Mouse (Mus musculus): ENCODE measurements around the gene Gm5767. TPM values are rescaled to one million over a fixed set of nuclear protein-coding genes. Genes with fewer than 3 reads are reported as not detected.

The Gm5767 gene
- polyA plus RNA-seq, 1 experiment from 2014 or later, result not detected

DNA sequence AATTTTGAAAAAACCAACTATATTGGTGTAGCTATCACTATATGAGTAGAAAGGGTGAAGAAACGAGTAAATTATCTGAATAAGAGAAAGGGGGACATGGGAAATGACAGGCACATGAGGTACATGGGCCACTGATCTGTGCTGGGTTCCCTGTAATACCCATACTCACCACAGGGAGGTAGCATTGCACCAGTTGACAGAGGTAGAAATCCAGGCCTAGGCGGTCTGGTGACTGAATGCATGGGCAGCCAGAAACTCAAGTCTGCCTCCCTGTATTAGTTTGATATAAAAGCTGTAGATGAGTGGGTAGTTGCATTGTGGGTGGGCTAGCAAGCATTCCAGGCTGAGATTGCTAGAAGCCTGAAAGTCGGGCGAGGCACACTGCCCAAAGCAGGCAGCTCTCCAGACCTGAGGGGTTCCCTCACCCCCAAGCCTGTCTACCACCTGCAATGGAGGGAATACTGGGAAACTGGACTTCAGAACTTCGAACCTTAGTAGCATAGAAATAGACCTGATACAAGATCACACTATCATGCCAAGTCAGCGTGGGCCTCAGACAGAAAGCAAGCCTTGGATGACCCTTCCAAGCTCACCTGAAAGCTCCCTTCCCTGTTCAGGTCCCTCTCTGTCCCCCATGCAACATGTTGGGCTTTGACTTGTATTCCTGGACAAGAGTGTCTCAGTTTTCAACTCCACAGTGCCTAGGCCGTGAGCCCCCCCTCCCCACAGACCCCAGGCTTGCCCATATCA, 5.7 kb downstream of the Gm5767 start:
- Histone ChIP-seq H3K36me3 (peaks cover 17% of the 10 kb centered on the region), H3K9ac (replicated peaks) (no peak overlapping the region)
- ATAC-seq (replicated peaks), result peak; percentile 33; the same call in 1 of the 2 replicates

GRCm38 (mm10) chr16:8686871-8687535, 6.4 kb downstream of the Gm5767 start:
- peaks cover 3% of the 10 kb centered on the region; the same call in 1 of the 2 replicates for H3K4me1 ChIP-seq
- no peaks in the 10 kb centered on the region for H3K27me3 ChIP-seq
- H3K9me3 ChIP-seq, result no peaks in the 10 kb centered on the region
- 85% methylated on average over 11 of the region's 11 CpGs for WGBS
- no peak overlapping the region for H3K4me2 ChIP-seq (replicated peaks)
- no peak for ATAC-seq (replicated peaks)
- H3K36me3 ChIP-seq, result peaks cover 24% of the 10 kb centered on the region
- no peak overlapping the region for H3K27ac ChIP-seq (replicated peaks)
- H3K9ac ChIP-seq (replicated peaks), result no peak overlapping the region
- H3K4me3 ChIP-seq, result no peak overlapping the region

More for the DNA sequence above, 5.7 kb downstream of the Gm5767 start:
- Histone ChIP-seq H3K27me3 (no peaks in the 10 kb centered on the region), H3K4me3 (no peak overlapping the region), H3K9me3 (no peaks in the 10 kb centered on the region), H3K4me2 (replicated peaks) (no peak overlapping the region), H3K4me1 (peaks cover 3% of the 10 kb centered on the region; the same call in 1 of the 2 replicates), H3K27ac (replicated peaks) (no peak overlapping the region)
- 67% methylated on average over 7 of the region's 7 CpGs for WGBS

- H3K4me3 ChIP-seq, result no peak overlapping the region
- ATAC-seq (replicated peaks), result no peak
- H3K9me3 ChIP-seq, result no peaks in the 10 kb centered on the region
- peaks cover 3% of the 10 kb centered on the region; the same call in 1 of the 2 replicates for H3K4me1 ChIP-seq
- H3K36me3 ChIP-seq, result peaks cover 30% of the 10 kb centered on the region
- H3K9ac ChIP-seq (replicated peaks), result no peak overlapping the region
- H3K4me2 ChIP-seq (replicated peaks), result no peak overlapping the region
- H3K27ac ChIP-seq (replicated peaks), result no peak overlapping the region
- no peaks in the 10 kb centered on the region for H3K27me3 ChIP-seq
Measured at GRCm38 (mm10) chr16:8687559-8688112, 7.1 kb downstream of the Gm5767 start.

GRCm38 (mm10) chr16:8689979-8690656, 9.5 kb downstream of the Gm5767 start:
- peak; percentile 53 for ATAC-seq (replicated peaks)
- Histone ChIP-seq H3K4me2 (replicated peaks) (no peak overlapping the region), H3K9me3 (no peaks in the 10 kb centered on the region), H3K36me3 (peaks cover 55% of the 10 kb centered on the region), H3K27ac (replicated peaks) (0 out of 2 replicates have a peak overlapping the region, but pooled peaks have one; percentile 8), H3K27me3 (no peaks in the 10 kb centered on the region), H3K9ac (replicated peaks) (no peak overlapping the region), H3K4me1 (peaks cover 3% of the 10 kb centered on the region; the same call in 1 of the 2 replicates), H3K4me3 (no peak overlapping the region)
- WGBS, result 72% methylated on average over 11 of the region's 11 CpGs

DNA sequence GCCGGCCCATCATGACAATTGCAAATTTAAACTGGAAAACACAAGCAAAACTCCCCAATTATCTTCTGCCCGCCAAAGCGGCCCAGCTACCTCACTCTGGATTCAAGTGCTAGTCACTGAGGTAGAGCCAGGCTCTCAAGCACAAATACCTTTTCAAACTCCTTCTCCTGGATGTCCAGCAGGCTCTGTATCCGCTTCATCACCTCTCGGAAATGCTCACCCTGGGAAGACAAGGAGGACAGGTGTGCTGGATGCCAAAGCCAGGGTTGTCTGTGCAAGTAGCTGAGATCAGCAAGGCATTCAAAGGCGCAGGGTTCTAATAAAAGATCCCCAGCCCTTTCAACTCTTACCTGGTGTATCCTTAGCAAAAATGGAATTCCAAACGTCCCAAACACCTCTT, 10.6 kb downstream of the Gm5767 start:
- H3K36me3 ChIP-seq, result peaks cover 66% of the 10 kb centered on the region
- 89% methylated on average over 7 of the region's 7 CpGs for WGBS
- no peak for ATAC-seq (replicated peaks)
- no peak overlapping the region for H3K27ac ChIP-seq (replicated peaks)
- no peak overlapping the region for H3K4me2 ChIP-seq (replicated peaks)
- H3K9ac ChIP-seq (replicated peaks), result no peak overlapping the region
- peaks cover 3% of the 10 kb centered on the region; the same call in 1 of the 2 replicates for H3K4me1 ChIP-seq
- no peaks in the 10 kb centered on the region for H3K27me3 ChIP-seq
- no peak overlapping the region for H3K4me3 ChIP-seq
- no peaks in the 10 kb centered on the region for H3K9me3 ChIP-seq

DNA sequence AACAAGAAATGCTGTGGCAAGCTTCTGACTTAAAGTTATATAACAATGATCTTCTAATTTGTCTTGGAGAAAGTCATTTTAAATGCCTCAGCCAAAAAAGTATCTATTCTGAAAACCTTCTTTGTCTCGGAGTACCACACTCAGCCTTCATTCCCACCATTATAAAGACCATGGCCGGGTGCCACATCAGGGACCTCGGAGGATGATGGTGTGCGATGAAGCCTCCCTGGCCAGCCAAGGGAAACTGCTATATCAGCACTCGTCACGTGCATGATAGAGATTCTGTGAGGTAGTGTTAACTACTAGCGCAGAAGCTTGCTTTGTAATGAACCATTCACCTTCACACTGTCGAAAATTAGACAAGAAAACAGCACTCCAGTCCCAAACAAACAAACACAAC, 19.0 kb downstream of the Gm5767 start:
- Histone ChIP-seq H3K36me3 (peaks cover 92% of the 10 kb centered on the region), H3K27ac (replicated peaks) (no peak overlapping the region), H3K9ac (replicated peaks) (no peak overlapping the region), H3K4me2 (replicated peaks) (no peak overlapping the region), H3K27me3 (no peaks in the 10 kb centered on the region), H3K4me1 (no peaks in the 10 kb centered on the region), H3K4me3 (no peak overlapping the region), H3K9me3 (no peaks in the 10 kb centered on the region)
- no peak for ATAC-seq (replicated peaks)
- WGBS, result 87% methylated on average over 8 of the region's 8 CpGs

- H3K4me1 ChIP-seq, result no peaks in the 10 kb centered on the region
- H3K9ac ChIP-seq (replicated peaks), result no peak overlapping the region
- no peaks in the 10 kb centered on the region for H3K27me3 ChIP-seq
- WGBS, result 78% methylated on average over 3 of the region's 3 CpGs
- H3K36me3 ChIP-seq, result peaks cover 90% of the 10 kb centered on the region
- no peak overlapping the region for H3K27ac ChIP-seq (replicated peaks)
- H3K4me2 ChIP-seq (replicated peaks), result no peak overlapping the region
- H3K9me3 ChIP-seq, result no peaks in the 10 kb centered on the region
- no peak overlapping the region for H3K4me3 ChIP-seq
- no peak for ATAC-seq (replicated peaks)
Measured at GRCm38 (mm10) chr16:8700586-8700985, 20.0 kb downstream of the Gm5767 start.

DNA sequence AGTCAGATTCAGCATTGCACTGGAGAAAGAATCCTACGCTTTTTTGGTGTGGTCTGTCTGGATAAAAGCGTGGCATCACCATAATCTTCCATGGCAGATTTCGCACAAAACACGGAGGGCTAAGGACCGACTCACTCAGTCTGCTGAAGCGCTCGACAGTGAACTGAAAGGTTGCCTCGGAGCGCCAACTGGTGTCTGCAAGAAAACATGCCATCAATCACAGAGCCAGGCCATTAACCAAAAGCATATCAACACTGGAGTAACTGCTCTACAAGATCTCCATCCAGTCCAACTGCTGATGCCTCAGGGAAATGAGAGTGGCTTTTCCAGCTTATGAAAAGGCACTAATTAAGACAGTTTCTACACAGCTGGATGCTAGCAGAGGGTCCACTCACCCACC, 31.4 kb downstream of the Gm5767 start:
- Histone ChIP-seq H3K9ac (replicated peaks) (no peak overlapping the region), H3K36me3 (peaks cover 70% of the 10 kb centered on the region), H3K27me3 (no peaks in the 10 kb centered on the region), H3K9me3 (no peaks in the 10 kb centered on the region), H3K4me2 (replicated peaks) (no peak overlapping the region), H3K27ac (replicated peaks) (no peak overlapping the region), H3K4me3 (no peak overlapping the region), H3K4me1 (0 out of 2 replicates have a peak, but pooled peaks cover 2% of the 10 kb centered on the region)
- no peak for ATAC-seq (replicated peaks)
- 68% methylated on average over 9 of the region's 9 CpGs for WGBS

GRCm38 (mm10) chr16:8714851-8715250, 34.3 kb downstream of the Gm5767 start:
- Histone ChIP-seq H3K9ac (replicated peaks) (no peak overlapping the region), H3K4me3 (no peak overlapping the region), H3K36me3 (peaks cover 42% of the 10 kb centered on the region), H3K27me3 (no peaks in the 10 kb centered on the region), H3K4me1 (0 out of 2 replicates have a peak, but pooled peaks cover 7% of the 10 kb centered on the region), H3K9me3 (no peaks in the 10 kb centered on the region), H3K4me2 (replicated peaks) (no peak overlapping the region), H3K27ac (replicated peaks) (no peak overlapping the region)
- 85% methylated on average over 5 of the region's 5 CpGs for WGBS
- no peak for ATAC-seq (replicated peaks)

- ATAC-seq (replicated peaks), result no peak
- 0 out of 2 replicates have a peak, but pooled peaks cover 7% of the 10 kb centered on the region for H3K4me1 ChIP-seq
- H3K9ac ChIP-seq (replicated peaks), result no peak overlapping the region
- peaks cover 39% of the 10 kb centered on the region for H3K36me3 ChIP-seq
- no peak overlapping the region for H3K4me3 ChIP-seq
- H3K27me3 ChIP-seq, result no peaks in the 10 kb centered on the region
- WGBS, result 74% methylated on average over 10 of the region's 10 CpGs
- no peak overlapping the region for H3K27ac ChIP-seq (replicated peaks)
- H3K9me3 ChIP-seq, result no peaks in the 10 kb centered on the region
- H3K4me2 ChIP-seq (replicated peaks), result no peak overlapping the region
Measured at GRCm38 (mm10) chr16:8715513-8716080, 35.0 kb downstream of the Gm5767 start.

DNA sequence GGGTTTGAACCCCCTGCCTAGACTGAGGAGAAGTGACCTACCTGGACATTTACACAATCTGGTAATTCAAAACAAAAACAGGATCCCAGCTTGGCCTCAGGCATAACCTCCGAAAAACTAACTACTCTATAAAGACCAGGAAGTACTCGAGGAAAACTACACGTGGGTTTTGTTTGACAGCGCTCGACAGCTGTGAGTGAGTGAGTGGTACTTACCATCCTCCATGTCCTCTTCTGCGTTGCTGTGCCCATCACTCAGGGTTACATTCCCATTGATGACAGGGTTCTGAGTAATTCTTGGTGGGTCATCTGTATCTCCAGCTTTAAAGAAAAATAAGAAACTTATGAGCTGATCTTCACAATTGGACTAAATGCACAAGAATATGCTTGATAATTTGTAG, 35.7 kb downstream of the Gm5767 start:
- 0 out of 2 replicates have a peak, but pooled peaks cover 7% of the 10 kb centered on the region for H3K4me1 ChIP-seq
- no peak for ATAC-seq (replicated peaks)
- 81% methylated on average over 6 of the region's 6 CpGs for WGBS

More for the DNA sequence above, 35.7 kb downstream of the Gm5767 start:
- Histone ChIP-seq H3K9ac (replicated peaks) (no peak overlapping the region), H3K27ac (replicated peaks) (no peak overlapping the region), H3K27me3 (no peaks in the 10 kb centered on the region), H3K9me3 (no peaks in the 10 kb centered on the region), H3K36me3 (peaks cover 35% of the 10 kb centered on the region), H3K4me2 (replicated peaks) (no peak overlapping the region), H3K4me3 (no peak overlapping the region)

Data from forebrain, embryonic 15.5 days (tissue).